Mouse (Mus musculus) neural tube, embryonic 13.5 days (tissue): ENCODE results near the gene Pla2g7. TPM values are rescaled to one million over a fixed set of nuclear protein-coding genes. Genes with fewer than 3 reads are reported as not detected.

Experiments
- ATAC-seq: fragments of 200-750 bp; cut with Nextera tagmentation; 2 replicates; pipeline ENCODE4 v1.8.0; 2017; ENCODE audit warnings: low read depth, mild to moderate bottlenecking, moderate TSS enrichment, moderate library complexity
- H3K27ac ChIP-seq: fragments of 300-500 bp; sonication (generic); replicated peaks from 2 replicates; pipeline ENCODE4 v1.5.1; 2015; ENCODE audit warnings: moderate library complexity, mild to moderate bottlenecking, inconsistent platforms
- H3K27me3 ChIP-seq: fragments of 300-500 bp; sonication (generic); 2 replicates; pipeline ENCODE4 v1.6.1; 2015; ENCODE audit warnings: mild to moderate bottlenecking, inconsistent platforms
- H3K36me3 ChIP-seq: fragments of 300-500 bp; sonication (generic); 2 replicates; pipeline ENCODE4 v1.6.1; 2015; ENCODE audit warnings: mild to moderate bottlenecking, inconsistent platforms
- H3K4me1 ChIP-seq: fragments of 300-500 bp; sonication (generic); replicated peaks from 2 replicates; pipeline ENCODE4 v1.6.1; 2015; ENCODE audit warnings: inconsistent platforms
- H3K4me2 ChIP-seq: fragments of 300-500 bp; sonication (generic); 2 replicates; pipeline ENCODE4 v1.6.1; 2015; ENCODE audit warnings: inconsistent platforms, mild to moderate bottlenecking, moderate library complexity
- H3K4me3 ChIP-seq: fragments of 300-500 bp; sonication (generic); 2 replicates; pipeline ENCODE4 v1.5.1; 2015; ENCODE audit warnings: mild to moderate bottlenecking, inconsistent platforms
- H3K9ac ChIP-seq: fragments of 300-500 bp; sonication (generic); 2 replicates; pipeline ENCODE4 v1.6.1; 2015; ENCODE audit warnings: moderate library complexity, mild to moderate bottlenecking, inconsistent platforms
- H3K9me3 ChIP-seq: fragments of 300-500 bp; sonication (generic); 2 replicates; pipeline ENCODE4 v1.6.1; 2016; ENCODE audit warnings: inconsistent platforms
- WGBS: fragments of 180-500 bp; shearing (Covaris S2); methylation state at CpG from one replicate; pipeline ENCODE4 v1.1.7; 2015; 5-methylcytosine and 5-hydroxymethylcytosine counted together
- polyA plus RNA-seq: library from polyadenylated mRNA; unstranded; fragments of >200 nt; fragmentation: Nextera tagmentation; extraction: Ambion mirVana; gene quantifications from 2 replicates; pipeline ENCODE4 v1.2.1, GENCODE M21; 2015

Pla2g7 gene
- polyA plus RNA-seq, 1 experiment from 2014 or later, result 66.2 TPM

- H3K36me3 ChIP-seq, result no peaks in the 10 kb centered on the region
- H3K9me3 ChIP-seq, result no peaks in the 10 kb centered on the region
- H3K9ac ChIP-seq, result no peak overlapping the region
- H3K4me1 ChIP-seq, result peaks cover 7% of the 10 kb centered on the region; the same call in 1 of the 2 replicates
- H3K27me3 ChIP-seq, result no peaks in the 10 kb centered on the region
- WGBS, result 75% methylated on average over 12 of the region's 12 CpGs
- no peak overlapping the region for H3K4me3 ChIP-seq
- no peak overlapping the region for H3K27ac ChIP-seq
- no peak overlapping the region for H3K4me2 ChIP-seq
- ATAC-seq, result no peak
These were observed 13.1 kb upstream of the Pla2g7 start for GRCm38 (mm10) chr17:43554516-43555403.

GRCm38 (mm10) chr17:43557104-43557503 is 10.8 kb upstream of the Pla2g7 start:
- H3K4me2 ChIP-seq, result no peak overlapping the region
- H3K4me1 ChIP-seq, result peaks cover 7% of the 10 kb centered on the region; the same call in 1 of the 2 replicates
- no peak; the same call in 1 of the 2 replicates for ATAC-seq
- no peaks in the 10 kb centered on the region for H3K27me3 ChIP-seq
- H3K9me3 ChIP-seq, result no peaks in the 10 kb centered on the region
- H3K4me3 ChIP-seq, result no peak overlapping the region
- H3K36me3 ChIP-seq, result no peaks in the 10 kb centered on the region
- no peak overlapping the region for H3K27ac ChIP-seq
- 65% methylated on average over 4 of the region's 4 CpGs for WGBS
- no peak overlapping the region for H3K9ac ChIP-seq

GRCm38 (mm10) chr17:43557541-43558090 is 10.3 kb upstream of the Pla2g7 start:
- no peak overlapping the region for H3K9ac ChIP-seq

GRCm38 (mm10) chr17:43558678-43559077 is 9.2 kb upstream of the Pla2g7 start:
- Histone ChIP-seq H3K27me3 (no peaks in the 10 kb centered on the region), H3K4me1 (peaks cover 7% of the 10 kb centered on the region; the same call in 1 of the 2 replicates), H3K9me3 (peaks cover 4% of the 10 kb centered on the region; the same call in 1 of the 2 replicates), H3K4me2 (no peak overlapping the region), H3K27ac (no peak overlapping the region), H3K4me3 (no peak overlapping the region), H3K36me3 (no peaks in the 10 kb centered on the region), H3K9ac (no peak overlapping the region)
- no peak for ATAC-seq
- WGBS, result 84% methylated on average over 3 of the region's 3 CpGs

More at GRCm38 (mm10) chr17:43557541-43558090, 10.3 kb upstream of the Pla2g7 start:
- Histone ChIP-seq H3K9me3 (peaks cover 4% of the 10 kb centered on the region; the same call in 1 of the 2 replicates), H3K36me3 (no peaks in the 10 kb centered on the region), H3K4me3 (no peak overlapping the region), H3K27me3 (no peaks in the 10 kb centered on the region), H3K4me2 (no peak overlapping the region), H3K4me1 (peaks cover 7% of the 10 kb centered on the region; the same call in 1 of the 2 replicates), H3K27ac (no peak overlapping the region)
- WGBS, result 26% methylated on average over 6 of the region's 6 CpGs
- peak; percentile 94 for ATAC-seq

GRCm38 (mm10) chr17:43563192-43563987 is 4.5 kb upstream of the Pla2g7 start:
- Histone ChIP-seq H3K27me3 (no peaks in the 10 kb centered on the region), H3K9me3 (peaks cover 4% of the 10 kb centered on the region; the same call in 1 of the 2 replicates), H3K4me2 (no peak overlapping the region), H3K9ac (no peak overlapping the region), H3K36me3 (no peaks in the 10 kb centered on the region), H3K4me3 (no peak overlapping the region), H3K4me1 (peaks cover 6% of the 10 kb centered on the region; the same call in 1 of the 2 replicates), H3K27ac (no peak overlapping the region)
- whole genome bisulfite sequencing, result 93% methylated on average over 7 of the region's 7 CpGs
- no peak for ATAC-seq

- no peak overlapping the region for H3K27ac ChIP-seq
- 6% methylated on average over 12 of the region's 12 CpGs for WGBS
- H3K9me3 ChIP-seq, result 0 out of 2 replicates have a peak, but pooled peaks cover under 1% of the 10 kb centered on the region
- H3K4me2 ChIP-seq, result peak overlapping the region; percentile 84
- peak overlapping the region; percentile 69 for H3K9ac ChIP-seq
- H3K4me1 ChIP-seq, result peaks cover 12% of the 10 kb centered on the region
- H3K27me3 ChIP-seq, result no peaks in the 10 kb centered on the region
- H3K36me3 ChIP-seq, result no peaks in the 10 kb centered on the region
- peak overlapping the region; percentile 48 for H3K4me3 ChIP-seq
- ATAC-seq, result peak; percentile 70
These were observed 306 bp upstream of the Pla2g7 start for GRCm38 (mm10) chr17:43567593-43567991.

DNA sequence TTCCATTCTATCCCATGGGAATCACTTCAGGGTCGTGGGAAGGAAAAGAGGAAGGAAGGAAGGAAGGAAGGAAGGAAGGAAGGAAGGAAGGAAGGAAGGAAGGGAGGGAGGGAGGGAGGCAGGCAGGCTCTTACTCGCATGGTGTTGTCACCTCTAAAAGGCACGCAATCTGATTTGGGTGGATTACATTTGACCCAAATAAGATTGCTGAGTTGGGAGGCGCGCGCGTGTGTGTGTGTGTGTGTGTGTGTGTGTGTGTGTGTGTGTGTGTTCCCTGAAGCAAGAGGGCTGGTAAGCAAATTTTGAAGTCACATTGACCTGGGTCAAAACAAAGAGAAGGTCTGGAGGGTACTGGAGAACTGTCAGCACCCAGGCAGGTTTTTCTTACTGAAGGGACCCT is 1.4 kb downstream of the Pla2g7 start:
- ATAC-seq, result no peak
- H3K4me2 ChIP-seq, result peak overlapping the region; percentile 84
- H3K4me1 ChIP-seq, result peaks cover 16% of the 10 kb centered on the region
- H3K36me3 ChIP-seq, result no peaks in the 10 kb centered on the region
- H3K27ac ChIP-seq, result no peak overlapping the region
- no peaks in the 10 kb centered on the region for H3K9me3 ChIP-seq
- 59% methylated on average over 7 of the region's 7 CpGs for WGBS
- no peak overlapping the region for H3K4me3 ChIP-seq
- H3K9ac ChIP-seq, result no peak overlapping the region
- no peaks in the 10 kb centered on the region for H3K27me3 ChIP-seq

DNA sequence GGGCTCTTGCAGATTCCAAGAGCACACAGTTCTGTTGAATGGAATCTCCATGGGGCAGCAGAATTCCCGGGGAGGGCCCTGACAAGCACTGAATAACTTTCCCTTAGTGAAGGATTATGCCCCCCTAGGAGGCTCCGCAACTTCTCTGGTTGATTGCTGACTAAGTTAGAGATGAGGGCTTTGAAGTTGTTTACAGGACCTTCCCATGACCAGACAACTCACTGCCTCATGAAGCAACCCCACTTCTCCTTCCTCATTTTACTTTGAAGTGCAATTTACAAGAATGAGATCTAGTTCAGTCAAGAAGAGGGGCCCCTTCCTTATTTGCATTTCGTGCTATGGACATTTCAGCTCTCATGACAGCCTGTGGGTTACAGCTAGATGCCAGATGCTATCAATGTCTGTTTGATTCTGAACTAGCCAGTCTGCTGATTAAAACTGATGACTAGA is 5.8 kb downstream of the Pla2g7 start:
- Histone ChIP-seq H3K36me3 (no peaks in the 10 kb centered on the region), H3K9me3 (no peaks in the 10 kb centered on the region), H3K4me2 (no peak overlapping the region), H3K27ac (no peak overlapping the region), H3K4me3 (no peak overlapping the region), H3K9ac (no peak overlapping the region), H3K27me3 (no peaks in the 10 kb centered on the region), H3K4me1 (peaks cover 8% of the 10 kb centered on the region)
- no peak for ATAC-seq
- 11% methylated on average over 3 of the region's 3 CpGs for WGBS

DNA sequence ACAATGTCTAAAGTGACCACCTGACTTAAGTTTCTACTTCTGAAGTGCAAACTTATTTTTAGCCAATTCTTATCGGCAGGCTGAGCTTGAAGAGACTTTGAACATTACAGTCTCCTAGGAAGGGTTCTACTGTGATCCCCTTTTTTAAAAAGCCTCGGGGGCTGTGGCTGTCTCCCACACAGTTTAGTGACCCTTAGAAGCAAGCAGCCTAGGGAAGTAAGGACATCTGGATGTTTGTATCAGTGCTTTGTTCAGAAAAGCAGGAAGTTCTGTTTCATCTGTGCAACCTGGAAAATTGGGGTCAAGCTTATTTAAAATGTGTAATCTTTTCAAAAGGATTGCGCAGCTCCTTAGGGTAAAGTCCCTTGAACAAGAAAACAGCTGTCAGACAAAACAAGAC is 12.6 kb downstream of the Pla2g7 start:
- Histone ChIP-seq H3K9me3 (no peaks in the 10 kb centered on the region), H3K4me3 (no peak overlapping the region), H3K36me3 (no peaks in the 10 kb centered on the region), H3K4me1 (peaks cover 17% of the 10 kb centered on the region), H3K27ac (peak overlapping the region; percentile 68), H3K4me2 (peak overlapping the region; percentile 39), H3K27me3 (no peaks in the 10 kb centered on the region), H3K9ac (peak overlapping the region; percentile 26; the same call in 1 of the 2 replicates)
- 33% methylated on average over 3 of the region's 3 CpGs for WGBS
- ATAC-seq, result no peak

GRCm38 (mm10) chr17:43581012-43581467 is 13.1 kb downstream of the Pla2g7 start:
- WGBS, result 22% methylated on average over 8 of the region's 8 CpGs
- no peaks in the 10 kb centered on the region for H3K27me3 ChIP-seq
- peak overlapping the region; percentile 39 for H3K4me2 ChIP-seq
- H3K36me3 ChIP-seq, result no peaks in the 10 kb centered on the region
- peak; percentile 76 for ATAC-seq
- no peak overlapping the region for H3K4me3 ChIP-seq
- peak overlapping the region; percentile 68 for H3K27ac ChIP-seq
- peaks cover 17% of the 10 kb centered on the region for H3K4me1 ChIP-seq
- H3K9ac ChIP-seq, result peak overlapping the region; percentile 26; the same call in 1 of the 2 replicates
- no peaks in the 10 kb centered on the region for H3K9me3 ChIP-seq

- Histone ChIP-seq H3K4me1 (peaks cover 17% of the 10 kb centered on the region), H3K4me3 (no peak overlapping the region), H3K27ac (no peak overlapping the region), H3K27me3 (no peaks in the 10 kb centered on the region), H3K4me2 (no peak overlapping the region), H3K9ac (no peak overlapping the region), H3K36me3 (no peaks in the 10 kb centered on the region), H3K9me3 (no peaks in the 10 kb centered on the region)
- no peak for ATAC-seq
- 91% methylated on average over 7 of the region's 7 CpGs for WGBS
These were observed 16.9 kb downstream of the Pla2g7 start for GRCm38 (mm10) chr17:43584771-43585170.
